Mouse (Mus musculus): ENCODE measurements around the gene Cdhr4. TPM values are rescaled to one million over a fixed set of nuclear protein-coding genes. Genes with fewer than 3 reads are reported as not detected.

The Cdhr4 gene
- 1.5 and 10.0 TPM in 2 replicates for total RNA-seq (2014; rRNA removed; ENCODE audit: low replicate concordance)
- polyA plus RNA-seq (2015; fragmentation: Nextera tagmentation; extraction: Ambion mirVana), result 1.3 and 1.7 TPM in 2 replicates

- no peaks in the 10 kb centered on the region for H3K9me3 ChIP-seq (replicated peaks; ENCODE audit: control insufficient read depth, low read length)
- H3K4me3 ChIP-seq (ENCODE audit: low read depth, low read length), result no peak within 1 kb of the TSS
- no peak for TF ChIP-seq CTCF (IDR thresholded peaks at IDR 0.05; ENCODE audit: low read depth)
- TF ChIP-seq EP300 (IDR thresholded peaks at IDR 0.05; ENCODE audit: low read depth), result no peak
- ATAC-seq (ENCODE audit: insufficient read depth, low read depth), result no peak
- H3K27me3 ChIP-seq (ENCODE audit: control insufficient read depth, insufficient read depth, low read length), result no peaks in the 10 kb centered on the region
- no peak within 1 kb of the TSS for H3K9ac ChIP-seq (replicated peaks; ENCODE audit: low read depth, low read length)
- no peak for DNase-seq (ENCODE audit: low spot score)
- 64% methylated on average over 2 of the region's 2 CpGs for WGBS
- H3K4me1 ChIP-seq (ENCODE audit: control insufficient read depth, insufficient read depth), result no peaks in the 10 kb centered on the region
- H3K4me2 ChIP-seq (ENCODE audit: low read depth, low read length), result no peak within 1 kb of the TSS
- no peak within 1 kb of the TSS for H3K27ac ChIP-seq (ENCODE audit: low read depth)
- no peaks in the 10 kb centered on the region for H3K36me3 ChIP-seq (replicated peaks; ENCODE audit: control insufficient read depth, insufficient read depth, low read length)
These were observed at the start of gene Cdhr4 for GRCm38 (mm10) chr9:107992197-107992596. TSS of gene Cdhr4 (plus strand) at chr9:107992497.

- Histone ChIP-seq H3K4me1 (ENCODE audit: control insufficient read depth, insufficient read depth) (no peaks in the 10 kb centered on the region), H3K9ac (replicated peaks; ENCODE audit: low read depth, low read length) (no peak overlapping the region), H3K36me3 (replicated peaks; ENCODE audit: control insufficient read depth, insufficient read depth, low read length) (no peaks in the 10 kb centered on the region), H3K4me2 (ENCODE audit: low read depth, low read length) (no peak overlapping the region), H3K9me3 (replicated peaks; ENCODE audit: control insufficient read depth, low read length) (no peaks in the 10 kb centered on the region), H3K4me3 (ENCODE audit: low read depth, low read length) (no peak overlapping the region), H3K27me3 (ENCODE audit: control insufficient read depth, insufficient read depth, low read length) (0 out of 2 replicates have a peak, but pooled peaks cover 3% of the 10 kb centered on the region), H3K27ac (ENCODE audit: low read depth) (no peak overlapping the region)
- ATAC-seq (ENCODE audit: insufficient read depth, low read depth), result no peak
- WGBS, result 77% methylated on average over 31 of the region's 31 CpGs
- TF ChIP-seq CTCF (IDR thresholded peaks at IDR 0.05; ENCODE audit: low read depth) (no peak), EP300 (IDR thresholded peaks at IDR 0.05; ENCODE audit: low read depth) (no peak)
- no peak for DNase-seq (ENCODE audit: low spot score)
These were observed 44.8 kb upstream of the Cdhr4 start for GRCm38 (mm10) chr9:107947241-107948194.

GRCm38 (mm10) chr9:107949184-107949921 lies 42.9 kb upstream of the Cdhr4 start:
- Histone ChIP-seq H3K4me3 (ENCODE audit: low read depth, low read length) (no peak overlapping the region), H3K36me3 (replicated peaks; ENCODE audit: control insufficient read depth, insufficient read depth, low read length) (no peaks in the 10 kb centered on the region), H3K4me1 (ENCODE audit: control insufficient read depth, insufficient read depth) (no peaks in the 10 kb centered on the region), H3K27me3 (ENCODE audit: control insufficient read depth, insufficient read depth, low read length) (0 out of 2 replicates have a peak, but pooled peaks cover 3% of the 10 kb centered on the region), H3K4me2 (ENCODE audit: low read depth, low read length) (no peak overlapping the region), H3K27ac (ENCODE audit: low read depth) (no peak overlapping the region), H3K9me3 (replicated peaks; ENCODE audit: control insufficient read depth, low read length) (no peaks in the 10 kb centered on the region), H3K9ac (replicated peaks; ENCODE audit: low read depth, low read length) (no peak overlapping the region)
- ATAC-seq (ENCODE audit: insufficient read depth, low read depth) (no peak), DNase-seq (ENCODE audit: low spot score) (no peak)
- TF ChIP-seq CTCF (IDR thresholded peaks at IDR 0.05; ENCODE audit: low read depth) (no peak), EP300 (IDR thresholded peaks at IDR 0.05; ENCODE audit: low read depth) (no peak)
- 73% methylated on average over 13 of the region's 13 CpGs for WGBS

GRCm38 (mm10) chr9:107949922-107950235 lies 42.4 kb upstream of the Cdhr4 start, which contains the start of gene Traip:
TSS of gene Traip (plus strand) at chr9:107950136.
- TF ChIP-seq CTCF (IDR thresholded peaks at IDR 0.05; ENCODE audit: low read depth), result no peak
- TF ChIP-seq EP300 (IDR thresholded peaks at IDR 0.05; ENCODE audit: low read depth), result no peak
- Histone ChIP-seq H3K9me3 (replicated peaks; ENCODE audit: control insufficient read depth, low read length) (no peaks in the 10 kb centered on the region), H3K4me1 (ENCODE audit: control insufficient read depth, insufficient read depth) (no peaks in the 10 kb centered on the region), H3K27ac (ENCODE audit: low read depth) (peak within 1 kb of the TSS; percentile 46), H3K4me3 (ENCODE audit: low read depth, low read length) (peak within 1 kb of the TSS; percentile 78), H3K4me2 (ENCODE audit: low read depth, low read length) (peak within 1 kb of the TSS; percentile 93), H3K36me3 (replicated peaks; ENCODE audit: control insufficient read depth, insufficient read depth, low read length) (no peaks in the 10 kb centered on the region), H3K9ac (replicated peaks; ENCODE audit: low read depth, low read length) (peak within 1 kb of the TSS; percentile 54), H3K27me3 (ENCODE audit: control insufficient read depth, insufficient read depth, low read length) (0 out of 2 replicates have a peak, but pooled peaks cover 3% of the 10 kb centered on the region)
- ATAC-seq (ENCODE audit: insufficient read depth, low read depth), result no peak
- WGBS, result 89% methylated on average over 10 of the region's 10 CpGs
- DNase-seq (ENCODE audit: low spot score), result no peak

All from heart, postnatal 0 days (tissue).